Mouse (Mus musculus): ENCODE results near the gene Cdx2. TPM values are rescaled to one million over a fixed set of nuclear protein-coding genes. Genes with fewer than 3 reads are reported as not detected.

Cdx2 gene
- polyA plus RNA-seq, 1 experiment from 2014 or later: not detected

DNA sequence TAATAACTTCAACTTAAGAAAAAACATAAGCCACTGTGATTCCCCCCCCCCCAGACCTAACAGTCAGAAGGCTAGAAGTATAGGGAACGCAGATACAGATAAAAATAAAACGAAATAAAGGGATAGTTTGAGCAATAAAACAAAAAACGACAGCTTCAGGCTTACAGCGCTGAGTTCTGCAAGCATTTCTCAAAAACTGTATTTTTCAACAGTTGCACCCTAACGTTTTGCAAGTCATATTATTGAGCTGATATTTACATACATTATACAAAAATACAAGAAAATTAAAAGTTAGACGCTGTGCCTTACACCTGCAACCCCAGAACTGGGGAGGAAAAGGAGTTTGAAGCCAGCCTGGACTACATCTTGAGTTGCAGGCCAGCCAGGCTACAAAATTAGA is 37.7 kb downstream of the Cdx2 start:
- 5% methylated on average over 6 of the region's 6 CpGs for WGBS (ENCODE audit: insufficient replicate concordance)
- Histone ChIP-seq H3K9ac (replicated peaks) (no peak overlapping the region), H3K4me3 (ENCODE audit: low read depth, low read length) (no peak overlapping the region), H3K4me2 (ENCODE audit: low read depth, low read length) (no peak overlapping the region), H3K36me3 (replicated peaks; ENCODE audit: insufficient read depth, low read length) (no peaks in the 10 kb centered on the region), H3K27ac (ENCODE audit: low read depth) (no peak overlapping the region), H3K27me3 (ENCODE audit: insufficient read depth, low read length) (peaks cover 83% of the 10 kb centered on the region), H3K4me1 (ENCODE audit: insufficient read depth) (0 out of 2 replicates have a peak, but pooled peaks cover 4% of the 10 kb centered on the region), H3K9me3 (ENCODE audit: low read length) (no peaks in the 10 kb centered on the region)
- TF ChIP-seq CTCF (IDR thresholded peaks at IDR 0.05; ENCODE audit: low read depth) (no peak), EP300 (IDR thresholded peaks at IDR 0.05; ENCODE audit: low read depth) (no peak)
- ATAC-seq (no peak), DNase-seq (no peak)

DNA sequence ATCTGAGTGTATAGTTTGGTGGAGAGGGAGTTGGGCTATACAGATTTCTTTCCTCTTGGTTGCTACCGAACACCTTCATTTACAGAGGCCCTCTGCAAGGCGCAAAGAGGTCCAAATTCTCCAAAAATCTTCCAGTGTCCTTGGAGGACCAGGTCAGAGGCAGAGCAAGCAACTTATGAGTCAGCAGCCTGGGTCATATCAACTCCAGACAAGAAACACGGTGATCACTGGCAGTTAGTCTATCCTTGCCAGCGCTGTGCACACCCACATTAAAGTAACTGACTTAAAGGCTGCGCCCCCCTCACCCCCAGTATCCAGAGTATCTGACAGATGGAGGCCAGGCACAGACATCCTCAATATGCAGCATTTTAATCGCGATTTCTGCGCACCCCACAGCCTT is 38.3 kb downstream of the Cdx2 start:
- Histone ChIP-seq H3K4me3 (ENCODE audit: low read depth, low read length) (no peak overlapping the region), H3K27me3 (ENCODE audit: insufficient read depth, low read length) (peaks cover 76% of the 10 kb centered on the region), H3K27ac (ENCODE audit: low read depth) (no peak overlapping the region), H3K9ac (replicated peaks) (no peak overlapping the region), H3K4me1 (ENCODE audit: insufficient read depth) (0 out of 2 replicates have a peak, but pooled peaks cover 4% of the 10 kb centered on the region), H3K9me3 (ENCODE audit: low read length) (no peaks in the 10 kb centered on the region), H3K4me2 (ENCODE audit: low read depth, low read length) (no peak overlapping the region), H3K36me3 (replicated peaks; ENCODE audit: insufficient read depth, low read length) (no peaks in the 10 kb centered on the region)
- ATAC-seq (no peak), DNase-seq (no peak)
- 7% methylated on average over 8 of the region's 8 CpGs for WGBS (ENCODE audit: insufficient replicate concordance)
- no peak for TF ChIP-seq CTCF (IDR thresholded peaks at IDR 0.05; ENCODE audit: low read depth)
- TF ChIP-seq EP300 (IDR thresholded peaks at IDR 0.05; ENCODE audit: low read depth): no peak

DNA sequence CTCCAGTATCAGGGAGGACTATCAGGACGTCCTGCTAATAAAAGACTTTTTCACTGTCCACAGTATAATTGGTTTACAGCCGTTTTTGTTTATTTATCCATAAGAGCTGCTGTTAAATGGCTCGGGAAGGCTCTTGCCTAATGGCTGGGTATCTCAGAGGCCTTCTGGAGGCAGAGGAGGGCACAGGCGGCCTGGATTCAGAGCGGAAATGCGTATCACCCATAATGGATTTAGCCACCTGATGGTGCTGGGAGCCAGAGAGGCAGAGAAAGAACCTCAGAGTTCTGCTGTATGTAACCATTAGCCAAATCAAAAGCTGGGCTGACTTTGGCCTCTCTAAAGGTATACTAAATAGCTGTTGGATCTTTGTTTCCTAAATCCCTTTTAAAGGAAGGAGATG is 39.6 kb downstream of the Cdx2 start:
- Histone ChIP-seq H3K9me3 (ENCODE audit: low read length) (no peaks in the 10 kb centered on the region), H3K27ac (ENCODE audit: low read depth) (no peak overlapping the region), H3K27me3 (ENCODE audit: insufficient read depth, low read length) (peaks cover 64% of the 10 kb centered on the region), H3K4me1 (ENCODE audit: insufficient read depth) (peaks cover 6% of the 10 kb centered on the region; the same call in 1 of the 2 replicates), H3K4me3 (ENCODE audit: low read depth, low read length) (no peak overlapping the region), H3K9ac (replicated peaks) (no peak overlapping the region), H3K4me2 (ENCODE audit: low read depth, low read length) (no peak overlapping the region), H3K36me3 (replicated peaks; ENCODE audit: insufficient read depth, low read length) (no peaks in the 10 kb centered on the region)
- WGBS (ENCODE audit: insufficient replicate concordance): 17% methylated on average over 6 of the region's 6 CpGs
- TF ChIP-seq CTCF (IDR thresholded peaks at IDR 0.05; ENCODE audit: low read depth) (no peak), EP300 (IDR thresholded peaks at IDR 0.05; ENCODE audit: low read depth) (no peak)
- no peak for ATAC-seq
- no peak for DNase-seq

DNA sequence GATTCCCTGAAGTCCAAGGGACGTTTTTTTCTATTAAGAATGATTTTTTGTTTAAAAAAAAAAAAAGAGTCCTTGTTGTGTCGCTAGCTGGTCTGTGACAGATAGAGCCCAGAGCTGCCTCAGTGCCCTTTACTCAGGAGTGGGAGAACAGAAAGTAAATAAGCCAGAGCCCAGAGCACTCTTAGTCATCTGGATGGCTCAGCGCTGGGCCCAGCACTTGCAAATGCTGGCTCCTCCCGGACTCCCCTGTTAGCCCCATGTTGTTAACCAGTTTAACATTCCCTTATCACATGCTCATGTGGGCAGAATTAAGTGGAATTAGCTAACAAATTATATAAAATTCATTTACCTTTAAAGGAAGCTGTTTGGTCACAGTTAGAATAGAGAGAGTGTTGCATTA is 43.1 kb downstream of the Cdx2 start:
- H3K9me3 ChIP-seq (ENCODE audit: low read length): no peaks in the 10 kb centered on the region
- H3K4me3 ChIP-seq (ENCODE audit: low read depth, low read length): no peak overlapping the region
- H3K27me3 ChIP-seq (ENCODE audit: insufficient read depth, low read length): peaks cover 30% of the 10 kb centered on the region
- no peak overlapping the region for H3K9ac ChIP-seq (replicated peaks)
- DNase-seq (no peak), ATAC-seq (no peak)
- TF ChIP-seq CTCF (IDR thresholded peaks at IDR 0.05; ENCODE audit: low read depth): no peak
- TF ChIP-seq EP300 (IDR thresholded peaks at IDR 0.05; ENCODE audit: low read depth): no peak
- H3K4me1 ChIP-seq (ENCODE audit: insufficient read depth): peaks cover 2% of the 10 kb centered on the region; the same call in 1 of the 2 replicates
- H3K4me2 ChIP-seq (ENCODE audit: low read depth, low read length): no peak overlapping the region
- no peaks in the 10 kb centered on the region for H3K36me3 ChIP-seq (replicated peaks; ENCODE audit: insufficient read depth, low read length)
- no peak overlapping the region for H3K27ac ChIP-seq (ENCODE audit: low read depth)
- WGBS (ENCODE audit: insufficient replicate concordance): 39% methylated on average over 4 of the region's 4 CpGs

DNA sequence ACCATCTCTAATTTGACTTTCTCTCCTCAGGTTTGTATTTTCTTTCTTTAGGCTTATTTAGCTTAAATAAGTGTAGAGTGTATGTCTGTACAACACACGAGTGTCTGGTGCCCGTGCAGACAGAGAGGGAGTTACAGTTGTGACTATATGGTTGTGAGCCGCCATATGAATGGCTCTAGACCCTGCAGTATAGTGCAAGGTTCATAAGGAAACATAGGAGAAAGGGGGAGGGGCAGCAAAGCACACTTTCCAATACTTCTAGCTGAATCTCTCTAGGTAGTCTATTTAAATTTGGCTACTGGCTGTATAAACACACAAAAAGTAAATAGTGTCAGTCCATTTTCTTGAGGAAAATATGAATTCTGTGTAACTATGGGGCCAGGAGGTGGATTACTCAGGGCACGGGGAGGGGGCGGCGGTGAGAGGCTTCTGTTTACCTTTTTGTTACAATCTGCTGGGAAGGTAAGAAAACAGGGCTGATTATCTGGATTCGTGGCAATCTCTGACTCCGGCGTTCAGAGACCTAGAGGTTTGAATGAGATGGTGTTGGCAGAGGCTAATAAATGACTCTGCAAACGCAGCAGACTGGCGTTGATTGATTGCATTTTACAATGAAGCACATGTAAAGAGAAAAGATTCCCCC is 45.0 kb downstream of the Cdx2 start:
- TF ChIP-seq EP300 (IDR thresholded peaks at IDR 0.05; ENCODE audit: low read depth) (no peak), CTCF (IDR thresholded peaks at IDR 0.05; ENCODE audit: low read depth) (no peak)
- Histone ChIP-seq H3K27ac (ENCODE audit: low read depth) (no peak overlapping the region), H3K9ac (replicated peaks) (no peak overlapping the region), H3K4me2 (ENCODE audit: low read depth, low read length) (no peak overlapping the region), H3K27me3 (ENCODE audit: insufficient read depth, low read length) (peaks cover 12% of the 10 kb centered on the region), H3K9me3 (ENCODE audit: low read length) (no peaks in the 10 kb centered on the region), H3K36me3 (replicated peaks; ENCODE audit: insufficient read depth, low read length) (no peaks in the 10 kb centered on the region), H3K4me3 (ENCODE audit: low read depth, low read length) (no peak overlapping the region), H3K4me1 (ENCODE audit: insufficient read depth) (peaks cover 2% of the 10 kb centered on the region; the same call in 1 of the 2 replicates)
- WGBS (ENCODE audit: insufficient replicate concordance): 42% methylated on average over 11 of the region's 11 CpGs
- no peak for DNase-seq
- no peak for ATAC-seq

DNA sequence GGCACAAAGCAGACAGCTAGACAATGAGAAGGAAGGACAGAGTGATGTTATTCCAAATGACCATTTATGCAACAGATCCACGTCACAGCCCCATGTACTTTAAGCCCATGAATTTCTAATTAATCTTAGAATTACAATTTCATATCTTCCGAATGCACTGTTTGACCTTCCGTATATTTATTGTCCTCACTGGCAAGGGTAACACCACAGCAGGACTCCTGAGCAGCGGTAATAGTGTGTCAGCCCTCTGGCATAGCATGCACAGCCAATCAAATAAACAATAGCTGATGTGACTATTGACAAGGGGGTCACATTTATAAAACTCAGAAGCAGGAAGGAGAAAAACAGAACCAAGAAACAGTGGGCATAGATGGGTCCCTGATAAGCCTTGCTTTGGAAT is 46.3 kb downstream of the Cdx2 start:
- Histone ChIP-seq H3K27ac (ENCODE audit: low read depth) (no peak overlapping the region), H3K9me3 (ENCODE audit: low read length) (no peaks in the 10 kb centered on the region), H3K4me3 (ENCODE audit: low read depth, low read length) (no peak overlapping the region), H3K36me3 (replicated peaks; ENCODE audit: insufficient read depth, low read length) (no peaks in the 10 kb centered on the region), H3K4me2 (ENCODE audit: low read depth, low read length) (no peak overlapping the region), H3K4me1 (ENCODE audit: insufficient read depth) (peaks cover 2% of the 10 kb centered on the region; the same call in 1 of the 2 replicates), H3K27me3 (ENCODE audit: insufficient read depth, low read length) (peaks cover 4% of the 10 kb centered on the region; the same call in 1 of the 2 replicates), H3K9ac (replicated peaks) (no peak overlapping the region)
- ATAC-seq (no peak), DNase-seq (no peak)
- TF ChIP-seq EP300 (IDR thresholded peaks at IDR 0.05; ENCODE audit: low read depth) (no peak), CTCF (IDR thresholded peaks at IDR 0.05; ENCODE audit: low read depth) (no peak)
- 71% methylated on average over 4 of the region's 4 CpGs for WGBS (ENCODE audit: insufficient replicate concordance)
